Mouse (Mus musculus): ENCODE results near the gene Cdnf. TPM values are rescaled to one million over a fixed set of nuclear protein-coding genes. Genes with fewer than 3 reads are reported as not detected.

Gene Cdnf
- 0.28 and 0.68 TPM in 2 replicates for polyA plus RNA-seq (2012; rRNA removed)

DNA sequence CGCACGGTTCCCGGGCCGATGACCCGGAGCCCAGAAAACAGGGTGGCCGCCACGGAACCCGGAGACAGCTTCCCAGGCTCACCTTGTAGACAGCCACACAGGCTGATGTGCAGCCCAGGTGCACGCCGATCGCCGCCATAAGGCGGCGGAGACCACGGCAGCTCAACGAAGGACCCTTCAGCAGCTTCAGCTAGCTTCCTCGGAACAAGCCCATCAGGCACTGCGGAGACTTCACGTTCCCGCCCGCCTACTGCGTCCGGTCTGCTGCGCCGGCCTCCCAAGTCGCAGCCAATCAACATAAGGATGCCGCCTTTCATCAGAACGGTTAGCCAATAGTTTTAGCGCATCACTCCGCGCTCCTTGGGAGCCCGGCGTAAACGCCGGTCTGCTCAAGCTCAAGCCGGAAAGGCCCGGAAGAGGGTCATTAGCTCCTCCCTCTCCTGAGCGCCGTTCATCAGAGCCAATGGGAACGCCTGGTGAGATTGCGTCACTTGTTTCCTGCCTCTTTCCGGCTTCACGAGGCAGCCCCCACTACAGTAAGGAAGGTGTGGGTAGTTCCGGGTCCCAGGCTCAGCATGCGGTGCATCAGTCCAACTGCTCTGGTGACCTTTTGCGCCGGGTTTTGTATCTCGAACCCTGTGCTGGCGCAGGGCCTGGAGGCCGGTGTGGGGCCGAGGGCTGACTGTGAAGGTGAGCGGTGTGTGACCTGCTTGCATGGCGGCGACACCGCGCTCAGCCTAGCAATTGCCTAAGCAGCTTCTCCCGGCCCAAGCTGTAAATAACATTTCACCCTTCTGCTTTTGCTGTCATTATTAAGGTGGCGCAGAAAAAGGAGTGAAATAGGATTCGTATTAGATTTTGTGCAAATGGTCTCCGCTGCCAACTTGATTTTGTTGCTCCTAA, at the start of gene Cdnf, which contains the start of the genes Gm45902 and Hspa14:
Cdnf (plus strand) TSS at position 479 of the 903 bp plus-strand sequence.
Gm45902 (minus strand) TSS at position 239 of the 903 bp plus-strand sequence.
Hspa14 (minus strand) TSS at position 263 of the 903 bp plus-strand sequence.

DNA sequence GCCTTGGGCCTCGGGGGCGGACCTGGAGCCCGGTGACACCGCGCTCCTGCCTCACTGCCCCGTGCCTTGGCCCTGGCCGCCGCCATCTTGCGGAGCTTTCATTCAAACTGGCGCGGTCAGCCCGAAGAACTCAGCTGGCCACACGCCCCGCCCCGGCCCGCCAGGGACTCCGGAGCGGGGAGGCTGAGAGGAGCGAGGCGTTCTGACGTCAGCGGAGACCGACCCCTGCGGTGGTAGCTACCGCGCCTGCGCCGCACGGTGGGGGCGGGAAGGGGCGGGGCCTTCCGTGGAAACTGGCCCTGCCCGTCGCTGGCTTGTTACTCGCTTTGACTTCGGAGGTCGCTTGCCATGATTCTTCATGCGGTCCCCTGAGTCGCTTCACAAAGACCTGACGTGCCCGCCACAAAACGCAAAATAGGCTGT, 38.0 kb upstream of the Cdnf start, which contains the start of gene Suv39h2:
Suv39h2 (minus strand) TSS at position 171 of the 423 bp plus-strand sequence.

DNA sequence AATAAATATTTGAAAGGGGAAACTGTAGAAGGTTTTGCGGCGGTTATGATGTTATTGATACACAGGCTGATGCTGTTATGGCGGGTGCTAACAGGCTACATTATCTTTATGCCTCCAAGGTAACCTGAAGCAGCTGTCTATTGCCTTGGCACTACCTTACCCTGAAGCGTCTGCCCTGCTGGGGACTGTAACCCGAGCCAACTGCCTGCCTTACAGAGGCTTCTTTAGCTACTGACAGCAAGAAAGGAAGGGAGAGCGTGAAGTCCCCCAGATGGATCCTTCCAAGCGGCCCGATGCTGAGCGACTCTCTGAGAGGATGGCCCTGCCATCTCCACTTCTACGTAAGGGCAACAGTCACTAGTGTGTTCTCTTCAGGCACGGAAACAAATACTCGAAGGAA, 57.4 kb downstream of the Cdnf start, which contains the start of gene Fam107b:
Fam107b (plus strand) TSS at position 303 of the 400 bp plus-strand sequence.

Other genes starting within 250 kb of the Cdnf start
- gene Nmt2, start 228.8 kb upstream of the Cdnf start, polyA plus RNA-seq (2012; rRNA removed), result 13.1 and 14.0 TPM in 2 replicates
- gene Rpp38, start 180.4 kb upstream of the Cdnf start, polyA plus RNA-seq (2012; rRNA removed), result 3.1 and 4.7 TPM in 2 replicates
- gene Acbd7, start 176.9 kb upstream of the Cdnf start, polyA plus RNA-seq (2012; rRNA removed), result 0.52 TPM in 1 of 2 replicates, not detected in the other
- not detected in 2 replicates for gene Olah, start 115.8 kb upstream of the Cdnf start, polyA plus RNA-seq (2012; rRNA removed)
- 0.41 TPM in 1 of 2 replicates, not detected in the other for gene Meig1, start 90.4 kb upstream of the Cdnf start, polyA plus RNA-seq (2012; rRNA removed)
- gene Dclre1c, start 88.9 kb upstream of the Cdnf start, polyA plus RNA-seq (2012; rRNA removed), result 2.9 and 3.3 TPM in 2 replicates
- gene Suv39h2, start 38.0 kb upstream of the Cdnf start, polyA plus RNA-seq (2012; rRNA removed), result 5.1 and 6.0 TPM in 2 replicates
- 1.9 TPM in 2 replicates for gene Gm45902, start 240 bp upstream of the Cdnf start, polyA plus RNA-seq (2012; rRNA removed)
- 15.8 and 24.0 TPM in 2 replicates for gene Hspa14, start 216 bp upstream of the Cdnf start, polyA plus RNA-seq (2012; rRNA removed)
- gene Fam107b, start 57.5 kb downstream of the Cdnf start, polyA plus RNA-seq (2012; rRNA removed), result 4.8 and 9.7 TPM in 2 replicates